Mouse (Mus musculus) frontal cortex, postnatal 10 days (tissue): Measurements from ENCODE around the gene Dnm1.

ENCODE experiments used
- DNase-seq, 2 experiments: peaks; one replicate each; pipeline ENCODE4 v3.0.0; 2022; ENCODE audit warnings: low spot score in 2 of 2, mixed read lengths in 1 of 2

The Dnm1 gene

DNA sequence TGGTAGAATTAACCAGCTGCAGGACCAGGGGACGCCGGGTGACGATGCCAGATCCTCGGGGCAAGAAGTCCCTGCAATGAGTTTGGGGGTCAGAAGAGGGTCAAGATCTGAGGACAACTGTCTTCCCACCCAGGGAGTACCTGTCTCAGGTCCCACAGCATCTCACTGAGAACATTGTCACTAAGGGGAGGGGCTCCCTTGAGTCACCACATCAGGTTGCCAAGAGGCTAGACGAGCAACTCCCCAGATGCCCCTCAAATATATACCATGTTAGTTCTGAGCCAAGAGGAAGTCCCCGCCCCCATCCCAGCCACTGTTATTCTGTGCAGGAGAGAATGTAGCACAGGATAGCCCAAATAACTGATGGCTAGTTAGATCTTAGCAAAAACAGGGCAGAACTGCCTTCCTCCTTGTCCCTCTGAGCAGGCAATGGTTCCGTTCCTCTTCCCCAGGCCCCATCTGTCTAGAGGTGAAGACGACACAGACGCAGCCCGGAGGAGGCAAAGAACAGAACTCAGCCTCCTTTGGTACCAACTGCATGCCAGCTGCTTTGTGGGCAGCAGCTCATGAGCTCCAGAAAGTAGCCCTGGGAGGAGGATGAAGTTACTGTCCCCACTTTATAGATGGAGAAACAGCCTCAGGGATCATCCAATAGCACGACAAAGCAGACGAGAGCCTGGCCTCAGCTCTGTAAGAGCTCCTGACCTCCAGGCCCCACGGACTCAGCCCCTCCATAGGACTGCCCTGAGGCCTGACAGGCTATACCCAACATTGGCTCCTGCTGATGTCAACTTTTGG lies 12.1 kb downstream of the Dnm1 start:
- DNase-seq: no peak

GRCm38 (mm10) chr2:32339912-32340642 lies 13.1 kb downstream of the Dnm1 start:
- no peak for DNase-seq

GRCm38 (mm10) chr2:32335888-32336287 lies 17.2 kb downstream of the Dnm1 start:
- DNase-seq: no peak

- DNase-seq: no peak
These were observed 21.0 kb downstream of the Dnm1 start for GRCm38 (mm10) chr2:32332159-32332558.

DNA sequence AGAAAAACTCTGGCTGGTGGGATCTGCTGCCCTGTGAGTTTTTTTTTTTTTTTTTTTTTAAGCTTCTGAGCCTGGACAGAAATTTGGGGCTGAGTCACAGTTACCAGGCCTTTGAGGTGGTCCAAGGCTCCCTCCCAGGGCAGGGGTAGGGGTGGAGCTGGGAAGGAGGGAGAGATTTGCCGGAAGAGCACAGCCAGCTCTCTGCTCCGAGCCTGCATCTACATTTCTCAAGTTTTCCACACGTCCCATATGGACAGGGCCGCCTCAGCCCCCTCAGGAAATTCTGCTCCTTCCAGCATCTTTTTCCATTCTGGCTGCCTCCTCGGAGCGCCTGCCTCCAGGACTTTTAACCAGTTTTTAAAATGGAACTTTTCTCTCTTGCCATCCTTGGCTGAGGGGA lies 23.6 kb downstream of the Dnm1 start:
- no peak for DNase-seq

DNA sequence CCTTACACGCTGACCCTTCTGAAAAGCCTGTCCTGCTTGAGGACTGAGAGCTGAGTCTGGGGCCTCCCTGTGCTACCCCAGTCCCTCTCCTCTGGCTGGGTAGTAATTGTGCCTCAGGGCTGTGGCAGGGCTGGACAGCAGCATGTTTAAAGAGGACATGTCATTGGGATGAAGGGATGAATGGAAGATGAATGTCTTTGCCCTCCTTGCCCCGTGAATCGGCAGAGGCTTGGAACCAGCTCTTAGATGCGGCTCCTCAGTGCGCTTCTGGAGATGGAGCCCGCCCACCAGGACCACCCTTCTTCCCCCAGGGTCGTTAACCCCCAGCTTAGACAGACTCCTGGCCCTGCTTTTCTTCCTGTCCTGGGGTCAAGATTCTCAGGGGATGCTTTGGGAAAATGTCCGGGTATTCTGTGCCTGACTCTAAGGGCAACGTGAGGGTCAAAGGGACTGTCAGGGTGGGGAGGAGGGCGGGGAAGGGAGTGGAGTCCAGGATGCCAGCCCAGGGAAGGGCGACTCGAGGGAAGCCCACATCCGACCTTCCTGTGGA lies 24.2 kb downstream of the Dnm1 start:
- DNase-seq: no peak

DNA sequence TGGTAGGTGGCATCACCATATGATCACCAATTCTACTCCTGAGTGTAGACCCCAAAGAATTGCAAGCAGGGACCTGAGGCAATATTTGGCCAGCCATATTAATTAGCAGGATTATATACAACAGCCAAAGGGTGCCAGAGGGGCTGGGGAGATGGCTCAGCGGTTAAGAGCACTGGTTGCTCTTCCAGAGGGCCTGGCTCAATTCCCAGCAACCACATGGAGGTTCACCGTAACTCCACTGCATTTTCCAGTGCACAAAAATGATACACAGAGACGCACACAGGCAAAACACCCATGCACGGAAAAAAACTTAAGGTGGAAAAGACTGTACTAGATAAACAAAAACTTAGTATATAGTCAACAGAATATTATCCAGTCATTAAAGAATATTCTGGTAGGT lies 25.9 kb downstream of the Dnm1 start:
- no peak for DNase-seq

DNA sequence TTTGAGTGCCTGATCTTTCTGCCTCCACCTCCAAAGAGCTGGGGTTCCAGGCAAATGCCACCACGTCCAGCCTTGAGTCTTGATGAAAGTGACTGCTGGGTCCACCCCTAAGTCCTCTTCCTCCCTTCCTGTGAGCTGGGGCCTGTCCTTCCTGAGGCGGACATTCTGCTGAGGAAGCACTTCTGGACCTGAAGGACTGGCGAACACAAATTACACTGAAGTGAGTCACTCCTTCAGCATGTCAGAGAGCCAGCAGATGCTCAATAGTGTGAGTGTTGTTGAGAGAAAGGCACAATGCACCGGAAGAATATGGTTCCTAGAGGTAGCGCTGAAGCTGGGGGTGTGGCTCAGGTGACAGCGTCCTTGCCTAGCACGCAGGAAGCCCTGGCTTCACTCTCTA lies 27.8 kb downstream of the Dnm1 start:
- no peak for DNase-seq

- no peak for DNase-seq
These were observed 28.8 kb downstream of the Dnm1 start for GRCm38 (mm10) chr2:32324322-32324721.

DNA sequence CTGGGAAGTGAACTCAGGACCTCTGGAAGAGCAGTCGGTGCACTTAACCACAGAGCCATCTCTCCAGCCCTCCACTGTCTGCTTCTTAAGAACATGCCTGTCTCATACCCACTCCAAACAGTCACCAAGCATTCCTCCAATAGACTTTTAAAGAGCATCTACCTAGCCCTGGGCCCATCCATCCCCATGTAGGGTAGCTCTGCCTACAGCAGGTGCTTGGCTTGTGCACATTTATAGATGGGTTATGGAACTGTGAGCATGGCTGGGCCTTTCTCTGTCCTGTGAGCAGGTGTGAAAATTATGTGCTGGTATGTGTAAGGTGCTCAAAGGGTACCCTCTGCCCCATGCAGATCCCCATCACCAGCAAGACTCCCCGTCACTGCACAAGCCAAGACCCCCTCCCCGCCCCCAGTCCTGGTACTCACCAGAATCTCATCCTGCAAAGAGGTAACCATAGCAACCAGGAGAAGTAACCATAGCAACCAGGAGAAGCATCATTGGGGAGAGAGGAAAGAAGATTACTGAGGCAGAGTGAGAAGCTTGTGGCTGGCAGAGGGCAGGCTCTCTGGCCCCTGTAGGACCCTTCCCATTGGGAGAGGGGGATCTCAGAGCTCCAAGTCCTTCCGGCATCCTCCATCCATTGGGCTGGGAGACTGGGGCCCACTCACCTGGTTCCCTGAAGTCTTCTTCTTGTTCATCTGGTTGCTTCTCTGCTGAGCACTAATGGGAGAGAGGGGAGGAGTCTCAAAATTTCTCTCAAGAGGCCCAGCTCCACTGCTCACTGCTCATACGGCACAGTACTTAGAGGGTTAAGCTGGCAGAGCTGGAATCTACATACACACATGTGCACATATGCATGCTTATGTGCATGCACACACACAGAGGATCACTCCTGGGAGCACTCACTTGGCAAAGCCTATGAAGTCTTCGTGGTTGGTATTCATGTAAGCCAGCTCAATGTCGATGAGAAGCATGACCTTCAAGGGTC lies 30.1 kb downstream of the Dnm1 start:
- no peak for DNase-seq

- no peak for DNase-seq
These were observed 31.4 kb downstream of the Dnm1 start for GRCm38 (mm10) chr2:32321591-32322298.

DNA sequence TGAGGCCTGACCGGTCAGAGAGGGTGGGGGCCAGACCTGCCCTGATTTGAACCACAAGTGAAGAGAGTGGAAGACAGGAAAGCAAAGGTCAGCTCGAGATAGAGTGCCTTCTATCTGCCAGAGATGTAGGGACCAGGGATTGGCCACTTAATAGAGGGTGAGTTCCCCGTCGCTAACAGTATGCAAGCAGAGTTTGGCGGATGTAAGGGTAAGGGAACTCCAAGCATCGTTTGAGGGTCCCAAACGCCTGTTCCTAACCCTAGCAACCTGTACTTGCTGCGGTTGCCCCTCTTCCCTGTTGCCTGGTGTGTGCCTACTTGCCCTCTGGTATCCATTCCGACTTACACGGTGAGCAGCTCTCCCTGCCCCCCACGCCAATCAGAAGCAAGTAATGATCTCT lies 32.4 kb downstream of the Dnm1 start:
- DNase-seq: no peak

GRCm38 (mm10) chr2:32319586-32320580 lies 33.3 kb downstream of the Dnm1 start:
- DNase-seq: no peak

DNA sequence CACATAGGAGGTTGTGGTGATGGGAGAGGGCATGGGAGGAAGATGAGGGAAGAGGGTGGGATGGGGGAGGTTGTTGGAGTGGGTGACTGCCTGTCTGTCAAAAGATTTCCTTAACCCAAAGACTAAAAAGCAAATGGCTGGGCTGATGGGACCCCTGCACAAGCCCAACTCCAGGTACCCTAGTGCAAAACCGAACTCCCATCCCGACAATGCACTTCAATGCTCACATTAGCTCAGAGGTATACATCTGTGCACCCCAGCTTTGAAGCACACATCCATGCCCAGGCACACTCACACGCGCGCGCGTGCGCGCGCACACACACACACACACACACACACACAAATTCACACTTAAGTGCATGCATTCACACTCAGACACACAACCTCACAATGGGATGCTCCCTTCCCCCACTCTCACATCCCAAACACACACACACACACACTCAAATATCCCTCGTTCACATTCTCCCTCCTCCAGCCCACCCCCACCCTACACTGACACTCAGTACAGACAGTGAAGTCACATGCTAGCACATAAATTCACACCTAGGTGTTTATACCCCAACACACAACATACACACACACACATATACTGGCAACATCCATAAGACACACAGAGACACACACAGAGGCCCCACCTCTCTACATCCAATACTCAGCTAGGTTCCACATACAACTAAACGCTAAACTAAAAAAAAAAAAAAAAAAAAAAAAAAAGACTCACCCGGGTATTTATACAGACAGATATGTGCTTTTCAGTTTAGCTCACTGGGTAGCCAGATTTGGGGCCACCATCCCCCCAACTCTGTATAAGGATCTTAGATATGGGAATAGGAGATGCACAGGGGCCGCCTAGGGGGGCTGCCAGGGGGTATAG lies 34.2 kb downstream of the Dnm1 start:
- no peak for DNase-seq

GRCm38 (mm10) chr2:32317791-32318417 lies 35.2 kb downstream of the Dnm1 start:
- DNase-seq: no peak

- DNase-seq: no peak
These were observed 36.1 kb downstream of the Dnm1 start for GRCm38 (mm10) chr2:32316887-32317656.

DNA sequence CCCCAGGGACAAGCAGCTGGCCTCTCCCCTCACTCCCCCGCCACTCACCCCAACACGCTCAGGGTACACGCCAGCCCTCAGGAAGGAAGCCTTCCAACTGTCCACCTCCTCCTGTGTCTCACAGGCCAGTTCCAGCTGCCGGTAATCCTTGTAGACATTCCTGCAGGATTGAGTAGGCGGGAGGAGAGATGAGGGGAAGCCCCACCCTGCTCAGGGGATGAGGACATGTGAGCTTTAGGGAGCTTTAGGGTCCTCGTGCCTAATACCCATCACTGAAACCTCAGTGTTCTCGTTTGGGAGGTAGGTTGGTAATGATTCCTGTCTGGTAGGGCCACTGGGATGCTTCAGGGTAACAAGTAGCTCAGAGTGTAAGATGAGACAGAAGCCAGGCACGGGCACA lies 37.4 kb downstream of the Dnm1 start:
- no peak for DNase-seq

GRCm38 (mm10) chr2:32314831-32315230 lies 38.3 kb downstream of the Dnm1 start:
- no peak for DNase-seq
